Mouse (Mus musculus): ENCODE data around the gene Sacm1l. TPM values are rescaled to one million over a fixed set of nuclear protein-coding genes. Genes with fewer than 3 reads are reported as not detected.

Sacm1l gene
- polyA plus RNA-seq, 2 experiments from 2014 or later = 45.6 to 59.3 TPM

DNA sequence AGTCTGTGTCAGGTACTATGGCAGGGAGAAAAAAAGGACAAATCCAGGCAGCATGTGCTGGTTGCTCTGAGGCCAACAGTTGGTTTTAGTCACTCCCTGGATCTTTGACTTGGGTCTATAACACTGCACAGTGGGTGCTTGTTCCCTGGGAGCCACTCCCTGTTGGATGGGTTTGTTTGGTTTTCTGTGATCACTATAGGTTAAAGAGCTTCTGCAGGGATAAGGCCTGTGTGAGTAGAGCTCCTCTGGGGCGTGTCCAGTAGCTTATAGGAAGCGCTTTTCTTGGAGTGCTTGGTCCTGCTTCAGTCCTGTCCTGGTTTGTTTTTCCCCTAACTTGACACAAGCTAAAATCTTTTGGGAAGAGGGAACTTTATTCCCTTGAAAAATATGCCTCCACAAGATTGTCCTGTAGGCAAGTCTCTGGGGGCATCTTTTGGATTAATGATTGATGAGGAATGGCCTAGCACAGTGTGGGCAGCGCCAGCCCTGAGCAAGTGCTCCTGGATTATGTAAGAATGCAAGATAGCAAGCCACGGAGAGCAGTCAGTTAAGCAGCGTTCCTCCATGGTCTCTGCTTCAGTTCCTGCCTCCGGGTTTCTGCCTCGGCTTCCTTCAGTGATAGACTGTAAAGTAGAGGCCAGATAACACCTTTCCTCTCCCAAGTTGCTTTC, 59.8 kb downstream of the Sacm1l start:
- ATAC-seq = no peak

DNA sequence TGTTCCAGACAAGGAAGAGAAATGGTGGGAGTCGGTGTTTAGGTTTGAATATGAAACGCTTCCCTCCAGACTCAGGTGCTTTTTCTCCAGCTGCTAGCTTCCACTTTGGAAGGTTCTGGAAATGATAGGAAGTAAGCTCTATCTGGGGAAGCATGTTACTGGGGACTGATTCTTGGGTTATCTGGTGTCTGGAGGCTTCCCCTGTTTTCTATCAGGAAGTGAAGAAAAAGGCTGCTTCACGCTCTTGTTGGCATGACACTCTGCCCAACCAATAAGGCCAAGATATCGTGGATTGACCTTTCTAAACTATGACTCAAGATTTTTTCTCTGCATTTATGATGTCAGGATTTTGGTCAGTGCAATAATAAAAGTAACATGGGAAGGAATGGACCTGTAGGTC, 65.6 kb downstream of the Sacm1l start:
- ATAC-seq = no peak

DNA sequence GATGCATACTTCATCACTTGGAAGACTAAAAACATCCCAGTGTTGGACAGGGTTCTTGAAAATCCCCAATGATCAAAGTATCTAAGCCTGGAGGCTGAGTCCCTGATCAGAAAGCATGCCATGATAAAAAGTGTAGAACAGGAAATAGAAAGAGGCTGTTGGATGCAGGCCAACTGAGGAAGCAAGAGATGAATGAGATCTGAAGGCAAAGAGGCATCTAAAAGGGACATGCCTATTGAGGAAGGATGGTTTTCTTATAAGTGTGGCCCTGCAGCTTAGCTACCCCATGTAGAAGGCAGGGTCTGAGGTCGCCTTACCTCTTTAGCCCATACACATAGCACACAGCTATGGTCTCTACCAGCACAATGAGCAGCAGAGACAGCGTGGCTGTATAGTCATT, 67.4 kb downstream of the Sacm1l start:
- ATAC-seq = no peak

- no peak for ATAC-seq
Observed at GRCm38 (mm10) chr9:123597376-123597775, 67.8 kb downstream of the Sacm1l start.

DNA sequence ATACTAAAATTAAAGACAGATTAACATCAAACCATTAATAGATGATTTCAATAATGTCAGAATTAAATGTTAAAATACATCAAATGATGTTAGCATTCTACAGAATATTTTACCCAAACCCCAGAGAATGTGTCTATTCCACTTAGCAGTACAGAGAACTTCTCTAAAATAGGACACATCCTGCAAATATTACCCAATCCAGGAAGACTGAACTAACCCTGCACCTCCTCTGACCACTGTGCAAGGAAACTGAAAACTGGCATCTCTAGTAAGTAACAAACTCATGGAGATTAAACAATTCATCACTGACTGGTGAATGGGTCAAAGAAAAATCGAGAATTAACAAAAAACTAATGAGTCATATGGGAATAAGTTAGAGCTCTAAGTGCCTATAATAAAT, 72.0 kb downstream of the Sacm1l start:
- ATAC-seq = no peak

DNA sequence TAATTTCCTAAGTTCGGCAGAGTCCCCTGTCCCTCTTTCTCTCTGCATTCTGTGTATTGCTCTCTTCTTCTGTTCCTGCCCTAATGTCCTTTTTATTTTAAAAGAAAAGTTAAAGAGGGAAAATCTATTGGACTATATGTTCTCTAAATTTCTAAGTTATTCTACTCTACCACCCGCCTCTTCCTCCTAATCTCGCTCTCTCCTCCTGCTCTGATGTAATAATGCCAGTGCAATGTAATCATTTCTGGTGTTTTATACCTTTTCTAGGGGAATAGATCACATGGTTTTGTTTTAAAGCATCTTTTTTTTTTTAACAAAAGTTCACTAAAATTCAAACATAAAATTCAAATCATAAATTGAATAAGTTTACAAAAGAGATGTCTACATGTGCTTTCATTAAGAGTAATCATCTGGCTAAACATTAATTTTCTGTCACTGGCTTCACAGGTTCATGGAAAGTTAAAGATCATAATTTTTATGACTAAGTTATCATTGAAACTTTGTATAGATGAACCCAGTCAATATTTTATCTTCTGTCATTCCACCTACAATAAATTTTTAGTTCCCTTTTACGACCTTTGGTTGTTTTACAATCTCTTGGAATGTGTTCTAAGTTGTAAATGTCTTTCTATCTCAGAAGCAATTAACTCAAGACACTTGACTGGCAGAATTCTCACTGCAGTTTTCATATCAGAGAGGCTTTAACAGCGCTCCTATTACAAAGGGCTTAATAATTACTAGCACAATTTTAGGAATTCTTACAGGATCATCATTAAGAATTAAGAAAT, 90.9 kb downstream of the Sacm1l start:
- no peak for ATAC-seq

- ATAC-seq = no peak
Observed at GRCm38 (mm10) chr9:123624741-123625140, 95.2 kb downstream of the Sacm1l start.

GRCm38 (mm10) chr9:123625821-123626220, 96.3 kb downstream of the Sacm1l start:
- ATAC-seq = no peak

DNA sequence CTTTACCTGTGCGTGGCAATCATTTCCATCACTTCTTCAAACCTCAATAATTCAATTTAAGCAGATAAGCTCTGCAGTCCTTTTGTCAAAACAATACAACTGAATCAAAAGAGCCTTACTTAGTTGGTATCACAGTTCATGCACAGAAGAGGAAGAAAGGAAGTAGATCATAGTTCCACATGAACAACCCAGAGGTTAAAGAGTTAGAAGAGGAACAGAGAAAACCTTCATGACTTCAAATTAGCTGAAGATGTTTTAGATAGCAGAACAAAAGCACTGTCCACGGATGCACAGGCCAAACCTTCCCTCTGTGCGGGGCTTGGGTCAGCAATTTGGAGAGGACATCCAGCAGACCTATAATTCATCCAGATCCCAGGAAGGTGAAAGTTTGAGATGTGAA, 102.1 kb downstream of the Sacm1l start:
- no peak for ATAC-seq

DNA sequence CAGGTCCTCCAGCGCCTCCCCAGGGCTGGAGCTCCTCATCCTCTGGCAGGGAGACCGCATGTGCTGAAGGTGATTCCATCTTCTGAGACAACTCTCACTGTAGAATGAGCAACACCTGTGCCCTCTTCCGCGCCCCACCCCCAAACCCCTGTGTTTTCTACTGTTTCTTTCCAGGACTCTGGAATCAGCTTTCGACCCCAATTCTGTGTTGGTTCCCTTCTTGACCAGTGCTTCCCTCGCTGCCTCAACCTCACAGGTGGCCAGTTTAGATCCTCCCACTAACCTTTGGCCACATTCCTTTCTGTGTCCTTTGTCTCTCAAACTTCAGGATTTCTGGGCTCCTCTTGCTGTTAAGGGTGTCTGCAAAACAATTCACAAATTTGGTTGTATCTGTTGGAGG, 102.7 kb downstream of the Sacm1l start, which contains the start of gene Slc6a20b:
TSS of gene Slc6a20b (minus strand) at position 285 of the 400 bp plus-strand sequence.
- no peak for ATAC-seq

DNA sequence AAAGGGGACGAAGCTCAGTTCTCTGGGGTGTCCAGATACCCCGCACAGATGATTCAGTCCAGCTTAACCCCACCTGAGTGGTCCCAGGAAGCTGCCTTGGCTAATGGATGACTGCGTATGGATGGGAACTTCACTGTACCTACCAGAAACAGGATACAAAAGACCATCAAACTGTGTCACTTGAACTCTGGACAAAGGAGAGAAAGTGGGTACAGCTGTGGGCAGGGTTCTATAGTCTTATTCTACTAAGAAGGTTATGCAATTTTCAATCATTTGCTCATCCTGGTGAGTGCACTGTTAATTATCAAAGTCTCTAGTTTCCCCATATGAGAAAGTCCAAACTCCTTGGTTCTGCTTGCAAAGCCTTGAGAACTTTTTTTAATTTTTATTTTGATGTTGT, 103.4 kb downstream of the Sacm1l start:
- no peak for ATAC-seq

DNA sequence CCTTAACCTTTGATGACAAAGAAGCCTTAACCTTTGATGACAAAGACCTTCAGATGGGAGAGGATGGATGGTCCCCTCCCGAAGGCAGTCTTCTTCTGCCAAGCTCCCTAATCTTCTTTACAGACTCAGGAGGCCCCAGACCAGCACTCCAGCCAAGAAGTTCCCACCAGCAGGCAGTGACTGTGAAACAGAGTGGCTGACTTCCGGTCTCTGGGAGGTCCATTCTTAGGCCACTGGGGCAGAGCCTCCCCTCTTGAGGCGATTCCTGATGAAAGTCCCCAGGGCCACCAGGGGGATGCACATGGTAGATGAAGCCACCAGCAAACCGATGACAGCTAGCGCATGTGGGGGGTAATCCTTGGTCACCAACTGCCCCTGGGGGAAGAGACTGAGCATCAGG, 107.2 kb downstream of the Sacm1l start:
- ATAC-seq = no peak

DNA sequence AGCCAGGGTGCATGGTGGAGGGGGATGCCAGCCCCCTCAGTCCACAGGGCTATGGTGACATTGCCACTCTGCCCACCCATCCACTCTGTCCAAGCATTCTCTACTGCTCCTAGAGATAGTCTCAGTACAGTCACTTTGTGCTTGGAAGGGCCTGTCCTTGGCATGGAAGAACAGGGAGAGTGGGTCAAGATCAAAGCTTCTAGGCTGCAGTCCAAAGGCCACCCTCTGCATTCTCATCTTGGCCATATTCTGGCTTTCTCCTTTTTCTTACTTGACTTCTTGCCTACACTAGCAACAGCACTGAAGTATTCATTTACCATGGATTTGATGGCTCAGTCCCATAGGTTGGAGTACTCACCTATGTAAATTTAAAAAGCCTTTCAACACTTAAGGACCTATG, 108.7 kb downstream of the Sacm1l start:
- ATAC-seq = no peak

GRCm38 (mm10) chr9:123638668-123639089, 109.1 kb downstream of the Sacm1l start:
- ATAC-seq = no peak

- no peak for ATAC-seq
Observed at GRCm38 (mm10) chr9:123640106-123640505, 110.5 kb downstream of the Sacm1l start.

Other genes with a start within 250 kb of the Sacm1l start
- gene Lars2, start 162.8 kb upstream of the Sacm1l start, polyA plus RNA-seq (2017; shearing (Covaris generic)) = 1,000 to 10,000 TPM in 1 of 2 experiments, 100 to 1,000 TPM in 1; 631 to 1,180 TPM
- 10 to 100 TPM; 31.3 to 38.7 TPM for gene Limd1, start 51.1 kb upstream of the Sacm1l start, polyA plus RNA-seq (2017; shearing (Covaris generic))
- gene Slc6a20b, start 102.8 kb downstream of the Sacm1l start, polyA plus RNA-seq (2017; shearing (Covaris generic)) = under 1 TPM; 0.47 to 0.83 TPM
- gene Ccr9, start 148.7 kb downstream of the Sacm1l start, polyA plus RNA-seq (2017; shearing (Covaris generic)) = 10 to 100 TPM; 15.3 to 36.5 TPM
- under 1 TPM in 1 of 2 experiments, not detected in 1; 0.54 TPM for gene Slc6a20a, start 149.1 kb downstream of the Sacm1l start, polyA plus RNA-seq (2017; shearing (Covaris generic))
- gene Lztfl1, start 187.9 kb downstream of the Sacm1l start, polyA plus RNA-seq (2017; shearing (Covaris generic)) = 10 to 100 TPM; 51.1 to 71.1 TPM